Mouse (Mus musculus) liver, embryonic 14.5 days (tissue): ENCODE measurements around the gene Stac2.

Experiments used
- CTCF ChIP-seq: IDR thresholded peaks from 2 replicates; pipeline ENCODE4 v1.5.1; 2016; ENCODE audit warnings: antibody characterized with exemption, low read depth, control low read depth
- EP300 ChIP-seq: IDR thresholded peaks from 2 replicates; pipeline ENCODE4 v1.6.1; 2016; ENCODE audit warnings: antibody characterized with exemption, low read depth

GRCm38 (mm10) chr11:98066201-98066600 lies 12.9 kb upstream of the Stac2 start:
- TF ChIP-seq CTCF (no peak), EP300 (no peak)
